Mouse (Mus musculus) erythroblast, embryonic 14.5 days (primary cell): ENCODE data around the gene Ncoa3.

ENCODE experiments used
- GATA1 ChIP-seq: IDR thresholded peaks from 2 replicates; pipeline ENCODE4 v1.6.1; 2012; ENCODE audit warnings: low read length, inconsistent platforms, mixed read lengths
- TAL1 ChIP-seq: IDR thresholded peaks from 3 replicates; pipeline ENCODE4 v1.6.1; 2012; ENCODE audit warnings: low read length, inconsistent platforms, mixed read lengths

- TF ChIP-seq GATA1: no peak
- TF ChIP-seq TAL1: no peak
Observed at GRCm38 (mm10) chr2:166027834-166028233, 35.4 kb downstream of the Ncoa3 start.
